Mouse (Mus musculus): ENCODE results near the gene Lhfp.

DNA sequence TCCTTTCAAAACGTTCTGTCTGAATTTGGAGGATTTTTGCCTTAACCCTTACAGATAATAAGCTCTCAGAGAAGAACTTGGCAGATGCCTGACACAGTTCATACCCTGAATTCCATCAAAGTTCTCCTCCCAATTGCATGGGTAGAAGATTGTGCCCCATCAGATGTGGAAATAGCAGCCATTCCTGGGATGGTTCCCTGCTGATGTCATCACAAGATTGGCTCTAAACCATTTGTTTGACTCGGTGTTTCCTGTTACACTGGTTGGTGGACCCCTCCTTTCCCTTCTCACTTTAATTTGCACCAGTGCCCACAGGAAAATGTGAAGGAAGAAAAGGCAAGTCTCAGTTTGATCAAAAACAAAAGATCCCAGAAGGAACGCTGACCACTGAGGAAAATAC is 68.6 kb downstream of the Lhfp start:
- TF ChIP-seq CTCF (IDR thresholded peaks at IDR 0.05; ENCODE audit: borderline replicate concordance, insufficient read depth, low read length) (no peak), POLR2A (IDR thresholded peaks at IDR 0.05; ENCODE audit: low read depth, low read length) (no peak; the same call in 1 of the 2 replicates)
